Mouse (Mus musculus): ENCODE measurements at regions not wholly inside any gene's neighbourhood (a gene's known extent, or its start where the extent isn't known, plus 50 kb on each side); places are given as distances from the start of the nearest gene placed in this dataset.

DNA sequence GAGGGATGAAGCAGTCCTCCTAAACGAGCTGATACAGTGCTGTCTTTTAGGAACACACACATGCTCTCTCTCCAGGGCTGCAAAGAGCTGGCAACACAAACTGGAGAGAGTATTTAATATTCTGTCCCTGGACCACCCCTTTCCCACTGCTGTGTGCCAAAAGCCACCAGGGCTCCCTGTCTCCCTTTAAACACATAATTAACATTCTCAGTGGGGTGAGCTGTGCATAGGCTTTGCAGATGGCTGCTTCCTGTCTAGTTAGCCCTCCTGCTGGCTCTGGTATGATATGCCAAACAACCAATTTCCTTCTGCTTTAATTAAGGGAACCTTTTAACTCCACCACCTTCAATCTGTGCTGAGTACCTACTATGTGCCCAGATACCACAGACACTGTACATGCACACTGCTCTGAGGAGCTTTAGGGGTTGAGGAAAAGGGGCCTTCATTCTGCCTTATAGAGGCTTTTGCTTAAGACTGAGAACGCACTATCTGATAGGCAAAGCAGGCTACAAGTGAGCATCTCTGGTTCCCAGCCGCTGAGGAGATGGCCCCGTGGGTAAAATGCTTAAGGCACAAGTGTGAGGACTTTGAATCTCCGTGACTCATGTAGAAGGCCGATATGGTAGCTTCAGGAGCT is 222.9 kb upstream of the Lmcd1 start:
- TF ChIP-seq CTCF (IDR thresholded peaks at IDR 0.05; ENCODE audit: low read depth, low read length) = no peak
- no peak for TF ChIP-seq POLR2A (IDR thresholded peaks at IDR 0.05; ENCODE audit: extremely low read depth, insufficient read depth, low read length)
